Mouse (Mus musculus) CD4-positive, CD25-positive, alpha-beta regulatory T cell, adult 9 weeks (primary cell): ENCODE data around the gene Tars2. TPM values are rescaled to one million over a fixed set of nuclear protein-coding genes. Genes with fewer than 3 reads are reported as not detected.

Experiments
- polyA plus RNA-seq: library from polyadenylated mRNA; unstranded; fragments of 100-300 nt; shearing (Covaris generic); gene quantifications from one replicate; pipeline ENCODE4 v1.2.1, GENCODE M21; 2017

The Tars2 gene
- 88.7 TPM for polyA plus RNA-seq

DNA sequence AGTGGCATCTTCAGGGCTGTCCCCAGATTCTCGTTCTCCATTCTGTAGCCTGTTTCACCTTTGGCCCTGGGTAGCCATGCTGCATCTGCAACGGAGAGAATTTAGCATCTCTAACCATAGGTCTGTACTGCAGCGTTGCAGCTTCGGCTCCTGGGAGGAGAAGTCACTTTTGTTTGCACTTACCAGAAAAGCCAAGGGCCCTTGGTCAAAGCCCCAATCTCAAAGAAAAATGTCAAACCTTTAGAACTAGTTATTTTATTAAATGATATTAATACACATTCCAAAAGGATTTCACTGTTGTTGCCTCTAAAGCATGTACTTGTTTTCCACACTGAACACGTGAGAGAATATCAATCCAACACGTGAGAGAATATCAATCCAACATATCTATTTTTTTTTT is at the start of gene Tars2:
Gene Tars2, minus strand, starts transcription at position 101 of the 400 bp plus-strand sequence.

DNA sequence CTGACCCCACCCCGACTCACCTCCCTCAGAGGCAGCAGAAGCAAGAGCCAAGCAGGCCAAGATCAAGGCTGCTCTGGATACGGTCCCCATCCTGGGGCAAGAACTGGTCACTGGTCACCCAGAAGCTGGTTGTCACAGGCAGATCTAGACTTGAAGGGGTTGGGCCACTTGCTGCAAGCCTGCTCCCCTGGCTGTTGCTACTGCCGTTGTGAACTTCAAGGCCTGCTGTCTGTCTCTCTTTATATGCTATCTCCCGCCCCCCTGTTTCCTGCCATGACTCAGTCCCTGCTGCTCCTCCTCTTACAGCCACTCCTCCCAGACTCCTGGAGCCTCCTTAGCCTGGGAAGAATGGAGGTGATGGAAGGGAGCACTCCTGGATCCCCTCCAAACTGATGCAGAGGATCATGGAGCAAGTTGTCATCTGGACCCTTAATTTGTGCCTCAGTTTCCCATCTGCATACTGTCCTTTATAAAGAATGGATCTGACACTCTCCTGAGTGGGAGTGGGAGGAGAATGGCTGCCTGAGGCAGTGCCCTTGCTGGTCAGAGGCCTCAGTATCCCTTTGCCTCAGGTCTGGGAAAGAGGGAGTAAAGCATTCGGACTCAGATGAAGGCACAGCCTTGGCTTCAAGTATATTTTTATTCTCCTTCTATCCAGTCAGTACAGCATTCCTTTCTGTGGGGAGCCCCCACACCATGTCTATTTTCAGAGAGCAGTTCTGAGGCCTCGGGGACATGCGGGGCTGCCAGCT is 20.5 kb downstream of the Tars2 start, which contains the start of gene Ecm1:
Gene Ecm1, minus strand, starts transcription at position 217 of the 752 bp plus-strand sequence.

Other genes starting within 250 kb of the Tars2 start
- 386 TPM for gene Ctss, start 233.4 kb downstream of the Tars2 start, polyA plus RNA-seq
- gene Hormad1, start 200.5 kb downstream of the Tars2 start, polyA plus RNA-seq = not detected
- gene Golph3l, start 171.3 kb downstream of the Tars2 start, polyA plus RNA-seq = 55.8 TPM
- gene Ensa, start 135.2 kb downstream of the Tars2 start, polyA plus RNA-seq = 96.7 TPM
- 42.6 TPM for gene Mcl1, start 101.4 kb downstream of the Tars2 start, polyA plus RNA-seq
- gene Adamtsl4, start 72.3 kb downstream of the Tars2 start, polyA plus RNA-seq = 10.5 TPM
- gene Ecm1, start 20.6 kb downstream of the Tars2 start, polyA plus RNA-seq = 235 TPM
- 16.8 TPM for gene Rprd2, start 58.7 kb upstream of the Tars2 start, polyA plus RNA-seq
- 77.5 TPM for gene Prpf3, start 95.7 kb upstream of the Tars2 start, polyA plus RNA-seq
- gene Mrps21, start 111.3 kb upstream of the Tars2 start, polyA plus RNA-seq = 281 TPM
- gene Ciart, start 122.0 kb upstream of the Tars2 start, polyA plus RNA-seq = 8.2 TPM
- 0.67 TPM for gene BC028528, start 131.8 kb upstream of the Tars2 start, polyA plus RNA-seq
- 61.7 TPM for gene Aph1a, start 133.8 kb upstream of the Tars2 start, polyA plus RNA-seq
- not detected for gene Car14, start 144.5 kb upstream of the Tars2 start, polyA plus RNA-seq
- gene Anp32e, start 169.0 kb upstream of the Tars2 start, polyA plus RNA-seq = 233 TPM
- gene Plekho1, start 235.8 kb upstream of the Tars2 start, polyA plus RNA-seq = 7.7 TPM